Mouse (Mus musculus) neural tube, embryonic 12.5 days (tissue): ENCODE measurements at regions not wholly inside any gene's neighbourhood (a gene's known extent, or its start where the extent isn't known, plus 50 kb on each side); places are given as distances from the start of the nearest gene placed in this dataset.

Experiments used
- ATAC-seq: fragments of 200-750 bp; cut with Nextera tagmentation; 2 replicates; pipeline ENCODE4 v1.8.0; 2017; ENCODE audit warnings: low read depth, mild to moderate bottlenecking, moderate TSS enrichment, moderate library complexity; ENCODE audit not compliant: low FRiP score
- H3K27ac ChIP-seq: fragments of 300-500 bp; sonication (generic); 2 replicates; pipeline ENCODE4 v1.5.1; 2016
- H3K27me3 ChIP-seq: fragments of 300-500 bp; sonication (generic); replicated peaks from 2 replicates; pipeline ENCODE4 v1.6.1; 2016; ENCODE audit warnings: mild to moderate bottlenecking
- H3K36me3 ChIP-seq: fragments of 300-500 bp; sonication (generic); 2 replicates; pipeline ENCODE4 v1.6.1; 2016; ENCODE audit warnings: mild to moderate bottlenecking
- H3K4me1 ChIP-seq: fragments of 300-500 bp; sonication (generic); 2 replicates; pipeline ENCODE4 v1.6.1; 2016
- H3K4me2 ChIP-seq: fragments of 300-500 bp; sonication (generic); replicated peaks from 2 replicates; pipeline ENCODE4 v1.6.1; 2016; ENCODE audit warnings: mild to moderate bottlenecking
- H3K4me3 ChIP-seq: fragments of 300-500 bp; sonication (generic); 2 replicates; pipeline ENCODE4 v1.5.1; 2016
- H3K9ac ChIP-seq: fragments of 300-500 bp; sonication (generic); 2 replicates; pipeline ENCODE4 v1.6.1; 2016; ENCODE audit warnings: mild to moderate bottlenecking
- H3K9me3 ChIP-seq: fragments of 300-500 bp; sonication (generic); 2 replicates; pipeline ENCODE4 v1.6.1; 2016; ENCODE audit warnings: mild to moderate bottlenecking
- WGBS: fragments of 180-500 bp; shearing (Covaris S2); methylation state at CpG from one replicate; pipeline ENCODE4 v1.1.7; 2016; 5-methylcytosine and 5-hydroxymethylcytosine counted together

DNA sequence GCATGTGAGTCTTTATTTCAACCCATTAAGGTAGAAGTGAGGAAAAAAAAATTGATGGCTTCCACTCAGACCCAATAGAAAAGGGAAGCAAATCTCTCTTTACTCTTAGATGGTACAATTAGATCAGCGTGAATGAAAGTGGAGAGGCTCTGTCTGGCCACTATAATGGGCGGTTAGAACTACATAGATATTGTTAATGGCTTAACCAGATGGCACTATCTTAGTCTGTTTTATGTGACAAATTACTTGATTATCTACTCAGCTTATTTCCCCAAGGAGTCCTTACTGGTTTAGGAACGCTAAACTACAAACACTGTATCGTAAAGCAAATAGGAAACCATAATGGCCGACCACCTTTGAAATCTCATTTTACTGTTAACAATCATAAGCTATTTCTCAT, 138.8 kb upstream of the Samsn1 start:
- Histone ChIP-seq H3K4me1 (no peaks in the 10 kb centered on the region), H3K4me2 (no peak overlapping the region), H3K36me3 (no peaks in the 10 kb centered on the region), H3K27me3 (no peaks in the 10 kb centered on the region), H3K9ac (no peak overlapping the region), H3K27ac (no peak overlapping the region), H3K9me3 (no peaks in the 10 kb centered on the region), H3K4me3 (no peak overlapping the region)
- ATAC-seq: peak; percentile 72
- 55% methylated on average over 5 of the region's 5 CpGs for WGBS

DNA sequence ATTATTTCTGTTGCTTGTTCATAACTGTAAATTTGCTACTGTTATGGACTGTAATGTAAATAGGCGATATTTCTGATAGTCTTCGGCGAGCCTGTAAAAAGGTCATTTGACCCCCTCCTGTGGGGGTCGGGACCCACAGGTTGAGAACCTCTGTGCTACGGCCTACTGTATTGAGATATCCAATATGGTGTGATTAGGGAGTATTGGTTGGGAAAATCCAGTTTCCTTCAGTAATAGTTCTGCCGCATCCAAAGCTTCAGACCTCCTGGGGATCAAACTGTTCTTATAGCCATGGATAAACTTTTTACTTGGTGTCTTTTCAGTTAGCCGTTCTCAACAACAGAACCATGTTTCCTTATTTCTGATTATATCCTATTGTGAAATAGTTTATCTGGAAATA, 136.5 kb upstream of the Samsn1 start:
- H3K9ac ChIP-seq: no peak overlapping the region
- 93% methylated on average over 7 of the region's 7 CpGs for WGBS
- no peaks in the 10 kb centered on the region for H3K9me3 ChIP-seq
- no peaks in the 10 kb centered on the region for H3K27me3 ChIP-seq
- no peak for ATAC-seq
- no peak overlapping the region for H3K4me2 ChIP-seq
- H3K36me3 ChIP-seq: no peaks in the 10 kb centered on the region
- H3K4me1 ChIP-seq: no peaks in the 10 kb centered on the region
- no peak overlapping the region for H3K4me3 ChIP-seq
- no peak overlapping the region for H3K27ac ChIP-seq

- no peak overlapping the region for H3K4me2 ChIP-seq
- no peaks in the 10 kb centered on the region for H3K27me3 ChIP-seq
- no peak overlapping the region for H3K4me3 ChIP-seq
- WGBS: 84% methylated on average over 12 of the region's 12 CpGs
- ATAC-seq: no peak
- no peaks in the 10 kb centered on the region for H3K4me1 ChIP-seq
- H3K36me3 ChIP-seq: no peaks in the 10 kb centered on the region
- H3K9ac ChIP-seq: no peak overlapping the region
- no peaks in the 10 kb centered on the region for H3K9me3 ChIP-seq
- no peak overlapping the region for H3K27ac ChIP-seq
These were observed 131.9 kb upstream of the Samsn1 start for GRCm38 (mm10) chr16:76153766-76154525.

DNA sequence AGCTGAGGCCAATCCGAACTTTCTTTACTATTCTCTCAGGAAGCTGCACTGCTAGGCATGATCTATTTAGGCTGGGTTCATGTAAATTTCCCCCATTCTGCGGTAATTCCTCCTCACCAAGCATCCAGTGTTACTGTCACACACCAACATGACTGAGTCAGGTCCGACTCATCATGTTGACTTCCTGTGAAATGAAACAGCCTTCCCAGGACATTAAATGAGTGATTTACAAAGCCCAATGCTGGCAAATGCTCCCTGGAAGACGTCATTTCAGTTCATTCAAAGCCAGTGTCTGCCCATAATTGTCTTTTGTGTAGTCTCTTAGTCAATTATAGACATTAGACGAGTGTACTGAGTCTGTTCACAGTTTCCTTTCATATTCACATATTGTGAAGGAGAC, 127.5 kb upstream of the Samsn1 start:
- H3K27me3 ChIP-seq: no peaks in the 10 kb centered on the region
- 73% methylated on average over 5 of the region's 5 CpGs for WGBS
- H3K27ac ChIP-seq: no peak overlapping the region
- no peaks in the 10 kb centered on the region for H3K36me3 ChIP-seq
- no peaks in the 10 kb centered on the region for H3K4me1 ChIP-seq
- H3K4me2 ChIP-seq: no peak overlapping the region
- H3K9me3 ChIP-seq: no peaks in the 10 kb centered on the region
- H3K9ac ChIP-seq: no peak overlapping the region
- no peak overlapping the region for H3K4me3 ChIP-seq
- ATAC-seq: no peak

DNA sequence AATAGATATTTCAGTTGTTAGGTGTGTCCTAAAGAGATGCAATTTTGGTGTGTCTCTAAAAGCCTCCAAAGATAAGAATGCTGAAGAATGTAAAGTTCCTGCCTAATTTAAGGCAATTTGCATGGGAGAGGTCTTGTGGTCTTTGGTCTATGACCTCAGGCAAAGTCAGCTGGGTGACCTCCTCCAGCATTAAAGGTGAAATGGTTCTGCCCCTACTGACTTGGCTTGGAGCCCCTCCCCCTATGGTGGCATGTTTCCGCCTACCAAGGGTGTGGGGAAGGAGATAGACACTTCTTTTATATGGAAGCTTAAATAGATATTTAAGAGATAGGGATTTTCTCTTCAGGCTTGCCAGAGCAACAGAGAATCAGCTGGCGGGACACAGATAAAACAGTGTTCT, 111.8 kb upstream of the Samsn1 start:
- Histone ChIP-seq H3K4me1 (no peaks in the 10 kb centered on the region), H3K27me3 (no peaks in the 10 kb centered on the region), H3K4me2 (no peak overlapping the region), H3K9ac (no peak overlapping the region), H3K36me3 (no peaks in the 10 kb centered on the region), H3K27ac (no peak overlapping the region), H3K9me3 (no peaks in the 10 kb centered on the region), H3K4me3 (no peak overlapping the region)
- no peak for ATAC-seq
- 94% methylated on average over 2 of the region's 2 CpGs for WGBS

DNA sequence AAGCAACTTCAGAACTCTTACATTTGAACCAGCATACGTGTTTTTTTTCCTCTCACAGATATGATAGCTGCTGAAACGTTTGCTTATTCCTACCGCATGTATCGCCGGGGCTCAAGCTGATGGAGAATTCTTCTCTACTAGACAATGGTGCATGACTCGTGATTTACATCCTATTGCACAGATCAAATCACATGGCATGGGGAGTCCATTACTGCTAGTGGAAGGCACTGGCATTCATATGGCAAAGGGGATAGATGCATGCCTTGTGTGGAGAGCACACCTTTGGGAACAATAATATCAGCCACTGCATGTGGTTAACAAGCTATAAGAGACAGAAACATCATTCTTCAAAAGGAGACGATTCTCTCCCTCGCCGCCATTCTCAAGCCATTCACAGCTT, 108.4 kb upstream of the Samsn1 start:
- no peaks in the 10 kb centered on the region for H3K4me1 ChIP-seq
- no peak overlapping the region for H3K9ac ChIP-seq
- H3K4me2 ChIP-seq: no peak overlapping the region
- H3K27me3 ChIP-seq: no peaks in the 10 kb centered on the region
- no peaks in the 10 kb centered on the region for H3K36me3 ChIP-seq
- H3K4me3 ChIP-seq: no peak overlapping the region
- peak; percentile 50; the same call in 1 of the 2 replicates for ATAC-seq
- no peak overlapping the region for H3K27ac ChIP-seq
- WGBS: 73% methylated on average over 9 of the region's 9 CpGs
- no peaks in the 10 kb centered on the region for H3K9me3 ChIP-seq

DNA sequence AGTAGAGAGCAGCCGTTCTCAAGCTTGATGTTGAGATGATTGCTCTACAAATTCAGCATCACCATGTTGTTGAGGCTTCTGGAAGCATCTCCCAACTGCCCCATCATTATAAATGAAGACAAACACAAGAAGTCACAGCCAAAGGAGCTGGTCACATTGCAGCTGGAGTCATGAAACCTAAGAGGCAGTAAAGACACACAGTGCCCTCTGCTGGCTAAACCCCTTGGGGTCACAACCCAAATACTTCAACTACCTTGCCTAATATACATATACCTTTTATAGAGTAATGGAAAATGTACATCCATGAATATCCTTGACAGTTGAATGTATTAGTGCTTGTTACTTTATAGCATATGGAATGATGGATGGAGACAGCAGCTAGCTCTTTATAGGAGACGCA, 107.9 kb upstream of the Samsn1 start:
- Histone ChIP-seq H3K9me3 (no peaks in the 10 kb centered on the region), H3K36me3 (no peaks in the 10 kb centered on the region), H3K4me3 (no peak overlapping the region), H3K27ac (no peak overlapping the region), H3K9ac (no peak overlapping the region), H3K27me3 (no peaks in the 10 kb centered on the region), H3K4me1 (no peaks in the 10 kb centered on the region), H3K4me2 (no peak overlapping the region)
- whole genome bisulfite sequencing: 85% methylated on average over 2 of the region's 2 CpGs
- no peak for ATAC-seq

- no peaks in the 10 kb centered on the region for H3K27me3 ChIP-seq
- ATAC-seq: 0 out of 2 replicates have a peak, but pooled peaks have one; percentile 33
- no peak overlapping the region for H3K4me2 ChIP-seq
- no peak overlapping the region for H3K4me3 ChIP-seq
- H3K9ac ChIP-seq: no peak overlapping the region
- H3K27ac ChIP-seq: no peak overlapping the region
- peaks cover 3% of the 10 kb centered on the region; the same call in 1 of the 2 replicates for H3K4me1 ChIP-seq
- 49% methylated on average over 5 of the region's 5 CpGs for WGBS
- H3K36me3 ChIP-seq: no peaks in the 10 kb centered on the region
- no peaks in the 10 kb centered on the region for H3K9me3 ChIP-seq
These were observed 100.9 kb upstream of the Samsn1 start for GRCm38 (mm10) chr16:76123021-76123384.

DNA sequence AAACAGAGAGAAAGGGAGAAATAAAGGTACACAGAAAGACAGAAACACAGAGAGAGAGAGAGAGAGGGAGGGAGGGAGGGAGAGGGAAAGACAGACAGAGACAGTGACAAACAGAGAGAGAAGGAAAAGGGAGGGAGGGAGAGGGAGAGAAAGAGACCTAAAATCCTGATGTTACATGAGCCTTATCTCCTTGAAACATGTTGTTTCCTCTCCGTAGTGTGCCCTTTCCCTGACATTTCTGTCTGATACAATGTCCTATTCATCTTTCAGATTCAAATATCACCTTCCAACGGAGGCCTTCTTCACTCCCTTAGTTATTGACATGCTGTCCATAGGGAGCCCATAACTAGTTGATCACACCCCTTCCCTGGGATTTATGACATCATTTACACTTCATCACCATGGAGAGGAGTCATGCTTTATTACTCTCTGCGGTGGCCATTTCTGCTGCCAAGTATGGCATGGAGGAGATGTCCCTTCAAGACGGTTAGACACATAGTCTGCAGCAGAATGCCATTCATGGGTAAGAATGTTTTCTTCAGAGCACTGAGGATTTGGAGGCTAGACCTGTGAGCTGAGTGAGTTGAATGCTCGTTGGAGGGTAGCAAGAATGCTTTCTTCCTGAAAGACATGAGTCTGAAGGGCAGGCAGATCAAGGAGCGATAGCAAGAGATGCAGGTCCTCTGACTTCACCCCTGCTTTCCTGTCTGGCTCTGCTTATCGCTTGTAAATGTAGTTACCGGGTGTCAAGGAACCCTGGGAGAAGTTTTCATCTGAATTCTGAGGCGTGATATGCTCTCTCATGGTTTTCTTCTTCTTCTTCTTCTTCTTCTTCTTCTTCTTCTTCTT, 100.3 kb upstream of the Samsn1 start:
- H3K27me3 ChIP-seq: no peaks in the 10 kb centered on the region
- WGBS: 70% methylated on average over 9 of the region's 9 CpGs
- H3K36me3 ChIP-seq: no peaks in the 10 kb centered on the region
- H3K4me2 ChIP-seq: no peak overlapping the region
- no peak overlapping the region for H3K4me3 ChIP-seq
- H3K9ac ChIP-seq: no peak overlapping the region
- H3K27ac ChIP-seq: no peak overlapping the region
- ATAC-seq: no peak
- H3K4me1 ChIP-seq: peaks cover 3% of the 10 kb centered on the region; the same call in 1 of the 2 replicates
- no peaks in the 10 kb centered on the region for H3K9me3 ChIP-seq

DNA sequence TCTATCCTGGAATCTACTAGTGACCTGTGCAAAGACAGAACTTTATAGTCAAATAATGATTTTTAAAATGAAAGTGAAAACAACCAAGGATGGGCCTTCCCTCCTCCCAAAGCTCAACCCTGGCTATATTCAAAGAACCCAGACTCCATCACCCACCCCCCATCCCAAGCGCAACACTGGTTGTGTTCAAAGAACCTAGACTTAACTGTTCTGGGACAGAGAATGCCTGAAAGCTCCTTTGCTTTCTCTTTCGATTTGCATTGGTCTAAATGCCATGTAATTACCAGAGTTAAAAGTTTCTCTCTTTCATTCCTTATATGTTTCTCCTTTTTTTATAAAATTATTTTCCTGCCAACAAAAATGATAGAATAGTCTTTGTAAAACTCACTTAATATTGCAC, 98.6 kb upstream of the Samsn1 start:
- ATAC-seq: no peak
- WGBS: 93% methylated on average over 2 of the region's 2 CpGs

DNA sequence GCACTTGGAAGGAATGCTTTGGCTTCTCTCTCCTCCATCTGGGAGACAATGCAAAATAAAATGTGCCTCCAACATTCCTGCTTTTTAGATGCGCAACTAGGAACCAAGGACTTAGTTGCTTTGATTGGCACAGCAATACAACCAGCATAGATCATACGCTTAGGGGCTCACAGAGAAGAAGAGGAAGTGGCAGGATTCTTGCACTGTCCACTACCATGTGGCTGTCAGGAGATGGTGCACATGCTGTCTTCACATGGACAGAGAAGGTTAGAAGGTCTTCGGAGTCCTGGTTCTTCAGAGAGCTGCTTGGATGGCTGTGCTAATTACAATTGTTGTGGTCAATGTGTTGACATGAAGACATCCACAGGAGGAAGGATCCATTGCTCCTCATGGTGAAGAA, 88.3 kb upstream of the Samsn1 start:
- 94% methylated on average over 3 of the region's 3 CpGs for WGBS
- Histone ChIP-seq H3K27me3 (no peaks in the 10 kb centered on the region), H3K36me3 (no peaks in the 10 kb centered on the region), H3K4me1 (no peaks in the 10 kb centered on the region), H3K4me2 (no peak overlapping the region), H3K4me3 (no peak overlapping the region), H3K9ac (no peak overlapping the region), H3K27ac (no peak overlapping the region), H3K9me3 (no peaks in the 10 kb centered on the region)
- ATAC-seq: no peak

More for the DNA sequence above, 98.6 kb upstream of the Samsn1 start:
- H3K36me3 ChIP-seq: no peaks in the 10 kb centered on the region
- H3K4me2 ChIP-seq: no peak overlapping the region
- no peak overlapping the region for H3K9ac ChIP-seq
- H3K4me1 ChIP-seq: peaks cover 3% of the 10 kb centered on the region; the same call in 1 of the 2 replicates
- no peak overlapping the region for H3K27ac ChIP-seq
- no peaks in the 10 kb centered on the region for H3K27me3 ChIP-seq
- no peak overlapping the region for H3K4me3 ChIP-seq
- H3K9me3 ChIP-seq: no peaks in the 10 kb centered on the region

GRCm38 (mm10) chr16:76108464-76108863, 86.4 kb upstream of the Samsn1 start:
- H3K27ac ChIP-seq: no peak overlapping the region
- no peaks in the 10 kb centered on the region for H3K36me3 ChIP-seq
- no peaks in the 10 kb centered on the region for H3K4me1 ChIP-seq
- H3K4me3 ChIP-seq: no peak overlapping the region
- no peak overlapping the region for H3K9ac ChIP-seq
- no peaks in the 10 kb centered on the region for H3K9me3 ChIP-seq
- 83% methylated on average over 2 of the region's 2 CpGs for WGBS
- H3K4me2 ChIP-seq: no peak overlapping the region
- no peak for ATAC-seq
- no peaks in the 10 kb centered on the region for H3K27me3 ChIP-seq
